Mouse (Mus musculus): Measurements from ENCODE around the gene Tdrd12. TPM values are rescaled to one million over a fixed set of nuclear protein-coding genes. Genes with fewer than 3 reads are reported as not detected.

Gene Tdrd12
- total RNA-seq (2012; rRNA removed): 35.4 and 35.9 TPM in 2 replicates

GRCm38 (mm10) chr7:35537562-35537961, at the start of gene Tdrd12:
Tdrd12 (minus strand) TSS chr7:35537745.
- in situ Hi-C loops (cut with MboI; ENCODE audit: low sequenced_read_pairs in 2 of 2, unreplicated experiment in 2 of 2): no loop called here
- Histone ChIP-seq H3K4me1 (ENCODE audit: control insufficient read depth in 2 of 2, insufficient read depth in 2 of 2, low read length in 2 of 2, poor library complexity in 1 of 2) (peaks cover 2 to 4% of the 10 kb centered on the region in 2 experiments; a peak in 1 of 4 replicates), H3K36me3 (ENCODE audit: control insufficient read depth, insufficient read depth, low read length, poor library complexity, severe bottlenecking) (peaks cover 2% of the 10 kb centered on the region; the same call in 1 of the 2 replicates), H3K9ac (ENCODE audit: insufficient read depth, low read depth, low read length, poor library complexity, severe bottlenecking) (peak within 1 kb of the TSS; percentile 89), H3K9me3 (ENCODE audit: control insufficient read depth, insufficient read depth, low read depth, low read length) (no peaks in the 10 kb centered on the region), H3K4me3 (ENCODE audit: insufficient read depth in 1 of 2, low read depth in 1 of 2, low read length in 2 of 2, poor library complexity in 1 of 2, severe bottlenecking in 1 of 2) (peak within 1 kb of the TSS; percentile 28 to 67; a peak in 3 of 4 replicates), H3K27ac (ENCODE audit: insufficient read depth, low read depth, low read length, poor library complexity, severe bottlenecking) (peak within 1 kb of the TSS; percentile 72; the same call in 1 of the 2 replicates)
- DNase-seq (ENCODE audit: low read depth, low spot score): peak; percentile 82
- no peak for TF ChIP-seq ZNF384 (IDR thresholded peaks at IDR 0.05; ENCODE audit: low read depth, low read length)
- TF ChIP-seq MAFK (IDR thresholded peaks at IDR 0.05; ENCODE audit: insufficient read depth, low read depth, low read length): no peak
- TF ChIP-seq CHD2 (IDR thresholded peaks at IDR 0.05; ENCODE audit: low read depth, low read length): no peak
- no peak; the same call in 1 of the 2 replicates for TF ChIP-seq HCFC1 (IDR thresholded peaks at IDR 0.05; ENCODE audit: borderline replicate concordance, insufficient read depth, low read length)
- TF ChIP-seq ZC3H11A (IDR thresholded peaks at IDR 0.05; ENCODE audit: borderline replicate concordance, low read depth, low read length): no peak

- Histone ChIP-seq H3K27ac (ENCODE audit: insufficient read depth, low read depth, low read length, poor library complexity, severe bottlenecking) (no peak overlapping the region), H3K4me3 (ENCODE audit: insufficient read depth in 1 of 2, low read depth in 1 of 2, low read length in 2 of 2, poor library complexity in 1 of 2, severe bottlenecking in 1 of 2) (peak overlapping the region; percentile 80 to 85), H3K36me3 (ENCODE audit: control insufficient read depth, insufficient read depth, low read length, poor library complexity, severe bottlenecking) (peaks cover 4% of the 10 kb centered on the region; the same call in 1 of the 2 replicates), H3K4me1 (ENCODE audit: control insufficient read depth in 2 of 2, insufficient read depth in 2 of 2, low read length in 2 of 2, poor library complexity in 1 of 2) (peaks cover 0 to 15% of the 10 kb centered on the region in 2 experiments; a peak in 2 of 4 replicates), H3K9me3 (ENCODE audit: control insufficient read depth, insufficient read depth, low read depth, low read length) (no peaks in the 10 kb centered on the region), H3K9ac (ENCODE audit: insufficient read depth, low read depth, low read length, poor library complexity, severe bottlenecking) (peak overlapping the region; percentile 84)
- TF ChIP-seq MAFK (IDR thresholded peaks at IDR 0.05; ENCODE audit: insufficient read depth, low read depth, low read length): no peak
- no peak for DNase-seq (ENCODE audit: low read depth, low spot score)
- in situ Hi-C loops (cut with MboI; ENCODE audit: low sequenced_read_pairs in 2 of 2, unreplicated experiment in 2 of 2): no loop called here
These were observed 49.4 kb upstream of the Tdrd12 start for GRCm38 (mm10) chr7:35586906-35587445.

- no peaks in the 10 kb centered on the region for H3K9me3 ChIP-seq (ENCODE audit: control insufficient read depth, insufficient read depth, low read depth, low read length)
- in situ Hi-C loops (cut with MboI; ENCODE audit: low sequenced_read_pairs in 2 of 2, unreplicated experiment in 2 of 2): no loop called here
- H3K9ac ChIP-seq (ENCODE audit: insufficient read depth, low read depth, low read length, poor library complexity, severe bottlenecking): peak within 1 kb of the TSS; percentile 84
- H3K4me3 ChIP-seq (ENCODE audit: insufficient read depth in 1 of 2, low read depth in 1 of 2, low read length in 2 of 2, poor library complexity in 1 of 2, severe bottlenecking in 1 of 2): peak within 1 kb of the TSS; percentile 80 to 85
- DNase-seq (ENCODE audit: low read depth, low spot score): peak; percentile 96
- peak; percentile 89 for TF ChIP-seq CHD2 (IDR thresholded peaks at IDR 0.05; ENCODE audit: low read depth, low read length)
- no peak for TF ChIP-seq ZC3H11A (IDR thresholded peaks at IDR 0.05; ENCODE audit: borderline replicate concordance, low read depth, low read length)
- no peak for TF ChIP-seq ZNF384 (IDR thresholded peaks at IDR 0.05; ENCODE audit: low read depth, low read length)
- TF ChIP-seq HCFC1 (IDR thresholded peaks at IDR 0.05; ENCODE audit: borderline replicate concordance, insufficient read depth, low read length): 0 out of 2 replicates have a peak, but pooled peaks have one; percentile 38
- TF ChIP-seq MAFK (IDR thresholded peaks at IDR 0.05; ENCODE audit: insufficient read depth, low read depth, low read length): no peak
- no peaks in the 10 kb centered on the region for H3K36me3 ChIP-seq (ENCODE audit: control insufficient read depth, insufficient read depth, low read length, poor library complexity, severe bottlenecking)
- H3K4me1 ChIP-seq (ENCODE audit: control insufficient read depth in 2 of 2, insufficient read depth in 2 of 2, low read length in 2 of 2, poor library complexity in 1 of 2): peaks cover 0 to 15% of the 10 kb centered on the region in 2 experiments; a peak in 2 of 4 replicates
- peak within 1 kb of the TSS; percentile 28; the same call in 1 of the 2 replicates for H3K27ac ChIP-seq (ENCODE audit: insufficient read depth, low read depth, low read length, poor library complexity, severe bottlenecking)
These were observed 48.7 kb upstream of the Tdrd12 start, which contains the start of gene Ankrd27 for GRCm38 (mm10) chr7:35586055-35586905. Ankrd27 (plus strand) TSS chr7:35586244.

DNA sequence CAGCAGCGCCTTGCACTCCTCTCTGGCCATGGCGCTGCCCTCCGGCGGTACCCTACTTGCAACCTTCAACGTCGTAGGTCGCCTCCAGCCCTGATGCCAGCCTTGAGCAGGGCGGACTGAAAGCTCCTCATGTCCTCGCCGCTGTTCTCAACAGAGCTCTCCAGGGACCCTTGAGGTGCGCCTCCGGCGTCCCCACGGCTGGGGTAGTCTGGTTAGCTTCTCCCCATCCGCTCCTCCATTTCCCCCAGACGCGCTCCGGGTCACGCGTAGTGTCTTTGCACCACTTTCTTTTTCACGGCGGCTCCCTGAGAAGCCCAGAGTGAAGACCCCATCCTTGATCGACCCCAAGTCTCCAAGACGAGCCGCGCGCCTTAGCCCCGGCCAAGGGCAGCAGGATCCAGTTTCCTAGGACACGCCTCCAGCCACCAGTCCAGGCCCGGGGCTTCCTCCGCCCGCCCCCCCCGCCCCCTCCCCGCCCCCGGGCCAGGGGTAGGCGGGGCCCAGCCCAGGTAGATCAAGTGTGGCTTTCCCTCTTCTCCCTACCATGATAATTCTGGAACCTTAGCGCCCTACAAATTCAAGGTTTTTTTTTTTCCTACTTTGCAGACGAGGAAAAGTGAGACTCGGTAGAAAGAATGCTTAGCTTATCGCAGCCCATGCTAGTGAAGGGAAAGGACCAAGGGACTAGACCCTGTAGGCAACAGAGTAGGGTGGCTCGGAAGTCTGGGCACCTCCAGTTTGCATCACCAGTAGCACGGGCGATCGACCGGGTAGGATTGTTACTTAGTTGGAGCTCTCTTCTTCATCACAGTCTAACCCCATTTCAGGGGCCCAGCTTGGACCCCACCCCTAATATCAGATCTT, 47.9 kb upstream of the Tdrd12 start, which contains the start of gene Rgs9bp:
Gene Rgs9bp (minus strand): TSS at position 392 of the 864 bp plus-strand sequence.
- peaks cover 0 to 15% of the 10 kb centered on the region in 2 experiments; a peak in 2 of 4 replicates for H3K4me1 ChIP-seq (ENCODE audit: control insufficient read depth in 2 of 2, insufficient read depth in 2 of 2, low read length in 2 of 2, poor library complexity in 1 of 2)
- peak; percentile 65 for DNase-seq (ENCODE audit: low read depth, low spot score)
- in situ Hi-C loops (cut with MboI; ENCODE audit: low sequenced_read_pairs in 2 of 2, unreplicated experiment in 2 of 2): no loop called here
- H3K27ac ChIP-seq (ENCODE audit: insufficient read depth, low read depth, low read length, poor library complexity, severe bottlenecking): peak within 1 kb of the TSS; percentile 28; the same call in 1 of the 2 replicates
- no peaks in the 10 kb centered on the region for H3K9me3 ChIP-seq (ENCODE audit: control insufficient read depth, insufficient read depth, low read depth, low read length)
- peak within 1 kb of the TSS; percentile 84 for H3K9ac ChIP-seq (ENCODE audit: insufficient read depth, low read depth, low read length, poor library complexity, severe bottlenecking)
- TF ChIP-seq ZC3H11A (IDR thresholded peaks at IDR 0.05; ENCODE audit: borderline replicate concordance, low read depth, low read length) (no peak), HCFC1 (IDR thresholded peaks at IDR 0.05; ENCODE audit: borderline replicate concordance, insufficient read depth, low read length) (no peak; the same call in 1 of the 2 replicates), ZNF384 (IDR thresholded peaks at IDR 0.05; ENCODE audit: low read depth, low read length) (no peak), CHD2 (IDR thresholded peaks at IDR 0.05; ENCODE audit: low read depth, low read length) (no peak), MAFK (IDR thresholded peaks at IDR 0.05; ENCODE audit: insufficient read depth, low read depth, low read length) (no peak)
- peak within 1 kb of the TSS; percentile 80 to 85 for H3K4me3 ChIP-seq (ENCODE audit: insufficient read depth in 1 of 2, low read depth in 1 of 2, low read length in 2 of 2, poor library complexity in 1 of 2, severe bottlenecking in 1 of 2)
- H3K36me3 ChIP-seq (ENCODE audit: control insufficient read depth, insufficient read depth, low read length, poor library complexity, severe bottlenecking): no peaks in the 10 kb centered on the region

Data from ES-E14 (cell line).